Mouse (Mus musculus) ovary, postnatal 14 days (tissue): ENCODE data around the gene Msrb1.
"Not testable (repeated sequence)": the region's sequence is repeated elsewhere in the genome, so short reads cannot be mapped to it uniquely, and the experiment has no call there.

ENCODE experiments used
- DNase-seq: peaks from one replicate; pipeline ENCODE4 v3.0.0; 2022; ENCODE audit warnings: low spot score

Msrb1 gene

GRCm38 (mm10) chr17:24719494-24720222 lies 16.8 kb upstream of the Msrb1 start:
- DNase-seq, result peak; percentile 94

- DNase-seq, result not testable (repeated sequence)
These were observed 15.8 kb upstream of the Msrb1 start for GRCm38 (mm10) chr17:24720616-24721015.

- not testable (repeated sequence) for DNase-seq
These were observed 15.0 kb upstream of the Msrb1 start for GRCm38 (mm10) chr17:24721383-24721955.

- no peak for DNase-seq
These were observed 14.1 kb upstream of the Msrb1 start for GRCm38 (mm10) chr17:24722220-24722924.

GRCm38 (mm10) chr17:24723122-24723880 lies 13.1 kb upstream of the Msrb1 start:
- DNase-seq, result no peak

- no peak for DNase-seq
These were observed 12.6 kb upstream of the Msrb1 start for GRCm38 (mm10) chr17:24723881-24724180.

- DNase-seq, result peak; percentile 98
These were observed 12.3 kb upstream of the Msrb1 start, which contains the start of gene Ndufb10 for GRCm38 (mm10) chr17:24724184-24724583. TSS of gene Ndufb10 (minus strand) at chr17:24724478.

- DNase-seq, result no peak
These were observed 10.6 kb upstream of the Msrb1 start for GRCm38 (mm10) chr17:24725637-24726390.

- no peak for DNase-seq
These were observed 8.8 kb upstream of the Msrb1 start, which contains the start of gene Rpl3l for GRCm38 (mm10) chr17:24727618-24728017. TSS of gene Rpl3l (plus strand) at chr17:24727820.

- no peak for DNase-seq
These were observed 8.3 kb upstream of the Msrb1 start for GRCm38 (mm10) chr17:24728184-24728583.

- DNase-seq, result no peak
These were observed 7.4 kb upstream of the Msrb1 start for GRCm38 (mm10) chr17:24729067-24729466.

GRCm38 (mm10) chr17:24730787-24731186 lies 5.7 kb upstream of the Msrb1 start:
- no peak for DNase-seq

- no peak for DNase-seq
These were observed 4.1 kb upstream of the Msrb1 start for GRCm38 (mm10) chr17:24732233-24732935.

- no peak for DNase-seq
These were observed 2.9 kb upstream of the Msrb1 start for GRCm38 (mm10) chr17:24733434-24734050.

GRCm38 (mm10) chr17:24734513-24734912 lies 1.9 kb upstream of the Msrb1 start:
- no peak for DNase-seq

- DNase-seq, result no peak
These were observed 996 bp upstream of the Msrb1 start for GRCm38 (mm10) chr17:24735446-24735845.

- DNase-seq, result no peak
These were observed 831 bp downstream of the Msrb1 start for GRCm38 (mm10) chr17:24737135-24737810.

- no peak for DNase-seq
These were observed 1.8 kb downstream of the Msrb1 start for GRCm38 (mm10) chr17:24738238-24738637.

- DNase-seq, result no peak
These were observed 3.5 kb downstream of the Msrb1 start for GRCm38 (mm10) chr17:24739926-24740325.

- no peak for DNase-seq
These were observed 5.9 kb downstream of the Msrb1 start for GRCm38 (mm10) chr17:24742307-24742706.
